Mouse (Mus musculus) embryonic fibroblast, embryonic 13.5 days (primary cell): ENCODE data around the gene Dffa. TPM values are rescaled to one million over a fixed set of nuclear protein-coding genes. Genes with fewer than 3 reads are reported as not detected.
A peak's percentile ranks its signal among the peaks of the same experiment; 100 is the strongest.
"Not testable (repeated sequence)": the region's sequence is repeated elsewhere in the genome, so short reads cannot be mapped to it uniquely, and the experiment has no call there.

Experiments
- H3K27ac ChIP-seq: 2 replicates; pipeline ENCODE4 v1.5.1; 2012; ENCODE audit warnings: low read length, control low read depth, inconsistent platforms; ENCODE audit not compliant: insufficient read depth
- H3K4me1 ChIP-seq: 2 replicates; pipeline ENCODE4 v1.6.1; 2011; ENCODE audit warnings: low read length; ENCODE audit not compliant: control insufficient read depth, insufficient read depth
- H3K4me3 ChIP-seq: 2 replicates; pipeline ENCODE4 v1.5.1; 2011; ENCODE audit warnings: mild to moderate bottlenecking, control low read depth, low read length; ENCODE audit not compliant: insufficient read depth
- CTCF ChIP-seq: IDR thresholded peaks from 2 replicates; pipeline ENCODE4 v1.5.1; 2011; ENCODE audit warnings: mild to moderate bottlenecking, control low read depth, low read length, moderate library complexity, borderline replicate concordance; ENCODE audit not compliant: insufficient read depth
- POLR2A ChIP-seq: IDR thresholded peaks from 2 replicates; pipeline ENCODE4 v1.6.1; 2011; ENCODE audit warnings: low read depth, mild to moderate bottlenecking, control low read depth, low read length, moderate library complexity
- polyA plus RNA-seq: library from polyadenylated mRNA; stranded (reverse); fragments of >200 nt; gene quantifications from 2 replicates; pipeline ENCODE4 v1.2.4, GENCODE M21; 2011; ENCODE audit warnings: low read depth; ENCODE audit not compliant: missing spikeins, insufficient read length

Gene Dffa
- polyA plus RNA-seq, 1 experiment, result 12.7 TPM

DNA sequence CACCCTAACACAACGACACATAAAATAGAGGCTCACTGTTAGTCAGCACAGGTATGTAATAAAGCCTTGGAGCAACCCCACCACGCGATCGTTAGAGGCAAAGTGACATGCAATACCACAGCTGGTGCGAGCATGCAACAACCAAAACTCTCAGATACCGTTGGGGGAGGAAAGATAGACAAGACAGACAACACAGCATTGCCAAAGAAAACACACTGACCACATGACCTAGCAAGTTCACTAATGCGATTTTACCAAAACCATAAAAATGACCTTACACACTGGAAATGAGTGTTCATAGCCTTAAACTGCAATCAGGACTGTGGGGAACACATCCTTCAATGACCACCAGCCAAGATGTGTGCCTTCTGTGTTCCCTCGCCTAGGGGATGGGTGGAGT, 12.6 kb upstream of the Dffa start:
- no peak overlapping the region for H3K4me3 ChIP-seq

GRCm38 (mm10) chr4:149097956-149098355, 6.0 kb upstream of the Dffa start:
- peak overlapping the region; percentile 83; the same call in 1 of the 2 replicates for H3K4me3 ChIP-seq
- peaks cover 2% of the 10 kb centered on the region; the same call in 1 of the 2 replicates for H3K4me1 ChIP-seq
- peak overlapping the region; percentile 49 for H3K27ac ChIP-seq
- TF ChIP-seq POLR2A (no peak), CTCF (no peak)

More for the DNA sequence above, 12.6 kb upstream of the Dffa start:
- Histone ChIP-seq H3K4me1 (peaks cover 8% of the 10 kb centered on the region), H3K27ac (no peak overlapping the region)
- TF ChIP-seq CTCF (no peak), POLR2A (no peak)

DNA sequence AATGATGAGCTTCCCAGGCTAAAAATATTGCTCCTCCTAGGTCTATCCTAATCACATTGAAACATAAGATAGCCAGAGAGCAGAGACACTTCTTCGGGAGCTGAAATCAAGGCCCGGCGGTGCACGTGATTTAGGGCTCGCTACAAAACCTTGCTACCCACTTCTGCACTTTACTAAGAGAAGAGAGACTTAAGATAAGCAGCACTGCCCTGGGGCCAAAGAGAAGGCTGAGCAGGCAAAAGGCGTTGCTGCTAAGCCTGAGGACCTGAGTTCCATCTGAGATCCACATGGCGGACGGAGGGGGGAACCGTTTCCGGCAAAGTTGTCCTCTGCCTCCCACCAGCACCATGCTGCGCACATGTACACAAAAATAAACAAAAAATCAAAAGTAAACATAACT, 5.4 kb upstream of the Dffa start:
- H3K4me1 ChIP-seq, result peaks cover 2% of the 10 kb centered on the region; the same call in 1 of the 2 replicates
- H3K4me3 ChIP-seq, result peak overlapping the region; percentile 83
- TF ChIP-seq CTCF (no peak), POLR2A (no peak)
- peak overlapping the region; percentile 49; the same call in 1 of the 2 replicates for H3K27ac ChIP-seq

GRCm38 (mm10) chr4:149099369-149100017, 4.5 kb upstream of the Dffa start, which contains the start of gene Pex14:
Pex14 (minus strand) TSS chr4:149099876.
- 0 out of 2 replicates have a peak within 1 kb of the TSS, but pooled peaks have one; percentile 49 for H3K27ac ChIP-seq
- H3K4me1 ChIP-seq, result peaks cover 2% of the 10 kb centered on the region; the same call in 1 of the 2 replicates
- TF ChIP-seq CTCF (no peak), POLR2A (peak; percentile 81)
- peak within 1 kb of the TSS; percentile 83 for H3K4me3 ChIP-seq

GRCm38 (mm10) chr4:149100449-149100848, 3.5 kb upstream of the Dffa start:
- H3K4me1 ChIP-seq, H3K27ac ChIP-seq, H3K4me3 ChIP-seq: not testable (repeated sequence)

DNA sequence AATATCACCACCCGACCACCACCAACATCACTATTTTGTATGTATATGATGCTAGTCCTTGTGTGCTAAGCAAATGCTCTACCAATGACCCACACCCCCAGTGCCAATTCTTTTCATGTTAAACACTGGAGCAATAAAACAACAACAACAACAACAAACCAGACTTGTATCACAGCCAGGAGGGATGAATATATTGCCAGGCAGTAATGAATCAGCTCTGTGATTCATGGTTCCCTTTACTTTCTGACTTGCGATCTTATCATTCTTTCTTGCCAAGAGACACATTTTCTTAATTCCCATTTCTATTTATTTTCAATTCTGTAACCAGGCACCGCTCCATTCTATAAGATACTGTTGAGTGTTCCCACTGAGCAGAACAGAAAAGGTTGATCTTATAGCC, 2.5 kb upstream of the Dffa start:
- peaks cover 2% of the 10 kb centered on the region; the same call in 1 of the 2 replicates for H3K4me1 ChIP-seq
- peak overlapping the region; percentile 78; the same call in 1 of the 2 replicates for H3K27ac ChIP-seq
- H3K4me3 ChIP-seq, result no peak overlapping the region
- TF ChIP-seq CTCF (no peak), POLR2A (no peak)

DNA sequence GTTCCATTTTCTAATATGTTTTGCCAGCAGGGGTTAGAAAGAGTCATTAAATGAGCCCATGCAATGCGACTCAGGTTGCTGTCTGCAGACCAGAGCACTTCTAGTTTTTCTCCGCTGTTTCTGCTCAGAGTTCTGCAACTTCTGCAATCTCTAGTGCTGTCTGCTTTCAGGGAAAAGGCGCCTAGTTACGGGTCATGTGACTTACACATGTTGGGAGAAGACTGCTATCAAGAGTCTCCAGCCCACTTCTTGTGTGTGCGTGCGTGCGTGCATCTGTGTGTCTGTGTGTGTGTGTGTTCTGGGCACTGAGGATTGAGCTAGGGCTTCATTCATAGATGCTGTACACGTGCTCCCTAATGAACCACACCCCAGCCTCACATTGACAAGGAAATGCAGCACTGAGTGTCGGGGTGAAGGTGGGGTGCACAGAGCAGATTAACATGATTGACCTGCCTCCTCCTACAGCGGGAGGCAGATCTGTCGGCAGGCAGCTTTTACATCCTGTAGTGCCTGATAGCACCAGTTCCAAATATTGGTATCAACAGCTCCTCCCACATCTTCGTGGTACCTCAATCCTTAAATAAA, 16.1 kb downstream of the Dffa start:
- not testable (repeated sequence) for H3K4me1 ChIP-seq, H3K27ac ChIP-seq, H3K4me3 ChIP-seq

DNA sequence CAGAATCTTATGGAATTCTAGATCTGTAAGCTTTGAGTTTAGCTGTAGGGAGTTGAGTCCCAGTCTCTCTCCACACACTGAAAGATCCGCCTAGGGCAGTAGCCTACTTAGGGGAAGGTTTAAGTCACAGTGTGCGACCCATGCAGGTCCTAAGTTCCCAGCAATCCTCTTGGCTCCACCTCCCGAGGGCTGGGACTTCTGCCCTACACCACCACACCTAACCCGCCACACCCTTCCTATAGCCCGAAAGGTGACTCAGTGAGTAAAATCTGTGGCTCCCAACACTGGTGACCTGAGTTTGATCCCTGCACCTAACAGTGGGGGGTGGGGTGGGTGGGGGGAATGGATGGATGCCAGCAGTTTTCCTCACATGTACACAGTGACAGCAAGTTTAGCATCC, 19.5 kb downstream of the Dffa start:
- Histone ChIP-seq H3K4me1 (no peaks in the 10 kb centered on the region), H3K4me3 (no peak overlapping the region), H3K27ac (no peak overlapping the region)
- no peak for TF ChIP-seq CTCF

DNA sequence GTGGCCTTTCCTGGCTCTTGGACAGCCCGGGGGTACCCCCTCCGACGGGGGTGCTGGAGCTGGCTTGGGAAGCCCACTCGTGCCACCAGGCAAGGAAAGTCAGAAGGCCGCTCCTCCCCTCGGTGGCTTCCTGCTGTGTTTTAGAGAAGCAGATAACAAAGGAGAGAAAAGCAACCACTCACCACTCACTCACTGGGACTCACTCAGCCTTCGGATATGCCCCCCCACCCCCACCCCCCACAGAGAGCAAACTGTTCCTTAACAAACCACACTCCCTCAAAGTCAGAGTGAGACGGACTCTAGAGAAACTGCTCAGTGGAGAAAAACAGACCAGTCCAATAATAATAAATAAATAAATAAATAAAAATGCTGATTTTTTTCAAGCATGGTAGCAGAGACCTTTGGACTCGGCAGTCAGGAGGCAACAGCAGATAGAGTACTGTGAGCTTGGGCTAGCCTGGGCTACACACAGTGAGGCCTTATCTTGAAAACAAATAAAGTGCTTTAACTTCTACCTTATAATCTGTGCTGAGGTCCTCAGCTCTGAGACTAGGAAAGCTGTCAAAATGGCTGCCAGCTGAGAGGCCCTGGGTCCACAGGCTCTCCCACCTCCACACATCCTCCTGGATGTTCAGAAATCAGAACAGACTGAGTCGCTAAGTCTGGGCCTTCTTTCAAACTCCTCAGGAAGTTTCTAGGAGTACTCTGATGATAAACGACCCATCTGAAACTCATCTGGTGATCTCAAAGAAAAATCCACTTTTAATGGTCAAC, 21.6 kb downstream of the Dffa start:
- Histone ChIP-seq H3K4me3 (no peak overlapping the region), H3K4me1 (no peaks in the 10 kb centered on the region), H3K27ac (no peak overlapping the region)
- no peak for TF ChIP-seq POLR2A
- no peak for TF ChIP-seq CTCF

GRCm38 (mm10) chr4:149126115-149126509, 22.2 kb downstream of the Dffa start:
- Histone ChIP-seq H3K4me3 (no peak overlapping the region), H3K27ac (no peak overlapping the region), H3K4me1 (no peaks in the 10 kb centered on the region)
- TF ChIP-seq POLR2A (no peak), CTCF (no peak)
